Mouse (Mus musculus) myocyte (in vitro differentiated cells): Measurements from ENCODE around the gene Olfr519.

Source experiments
- CEBPB ChIP-seq: IDR thresholded peaks from 2 replicates; pipeline ENCODE4 v1.6.1; 2011; ENCODE audit warnings: mild to moderate bottlenecking, moderate library complexity; ENCODE audit not compliant: poor library complexity, insufficient read depth, severe bottlenecking
- MAX ChIP-seq: IDR thresholded peaks from one replicate; pipeline ENCODE4 v1.6.1; 2011; ENCODE audit warnings: low read depth, mild to moderate bottlenecking, control low read depth
- POLR2A ChIP-seq: IDR thresholded peaks from one replicate; pipeline ENCODE4 v1.6.1; 2011; ENCODE audit warnings: low read depth, mild to moderate bottlenecking, control low read depth, moderate library complexity; ENCODE audit not compliant: insufficient read length
- POLR2AphosphoS2 ChIP-seq: IDR thresholded peaks from one replicate; pipeline ENCODE4 v1.6.1; 2011; ENCODE audit warnings: low read depth, control low read depth; ENCODE audit not compliant: insufficient read length
- SRF ChIP-seq: IDR thresholded peaks from one replicate; pipeline ENCODE4 v1.6.1; 2011; ENCODE audit warnings: low read depth; ENCODE audit not compliant: control insufficient read depth, insufficient read length
- TCF12 ChIP-seq: IDR thresholded peaks from one replicate; pipeline ENCODE4 v1.6.1; 2011; ENCODE audit warnings: mild to moderate bottlenecking, control low read depth; ENCODE audit not compliant: poor library complexity, insufficient read depth, severe bottlenecking
- USF1 ChIP-seq: IDR thresholded peaks from one replicate; pipeline ENCODE4 v1.6.1; 2011; ENCODE audit warnings: low read depth, mild to moderate bottlenecking, control low read depth, moderate library complexity

GRCm38 (mm10) chr7:108894320-108894719 is at the start of gene Olfr519:
- TF ChIP-seq MAX = no peak
- no peak for TF ChIP-seq SRF
- TF ChIP-seq POLR2AphosphoS2 = no peak
- TF ChIP-seq USF1 = no peak
- TF ChIP-seq TCF12 = no peak
- TF ChIP-seq POLR2A = no peak
- no peak for TF ChIP-seq CEBPB
